Mouse (Mus musculus) heart, adult 8-10 months (tissue): ENCODE results near the gene Atf1. TPM values are rescaled to one million over a fixed set of nuclear protein-coding genes. Genes with fewer than 3 reads are reported as not detected.

Experiments
- DNase-seq: peaks from one replicate; pipeline ENCODE4 v3.0.0; 2022; ENCODE audit warnings: low spot score
- total RNA-seq, 4 experiments: library from RNA; stranded (reverse); gene quantifications; 2 replicates each; pipeline ENCODE4 v1.2.4; 2022

Gene Atf1
- total RNA-seq, 4 experiments from 2014 or later: 51.7 to 67.5 (median 61.6) TPM

- no peak for DNase-seq
Observed at GRCm38 (mm10) chr15:100215092-100215491, 12.5 kb upstream of the Atf1 start.

GRCm38 (mm10) chr15:100216173-100216572 is 11.4 kb upstream of the Atf1 start:
- DNase-seq: no peak

GRCm38 (mm10) chr15:100218018-100218417 is 9.6 kb upstream of the Atf1 start:
- DNase-seq: no peak

GRCm38 (mm10) chr15:100219396-100219795 is 8.2 kb upstream of the Atf1 start:
- DNase-seq: no peak

- no peak for DNase-seq
Observed at GRCm38 (mm10) chr15:100220916-100221315, 6.7 kb upstream of the Atf1 start.

- DNase-seq: no peak
Observed at GRCm38 (mm10) chr15:100225381-100225780, 2.2 kb upstream of the Atf1 start.

GRCm38 (mm10) chr15:100225891-100226290 is 1.7 kb upstream of the Atf1 start:
- no peak for DNase-seq

GRCm38 (mm10) chr15:100227031-100227662 is 472 bp upstream of the Atf1 start:
- peak; percentile 47 for DNase-seq

- DNase-seq: no peak
Observed at GRCm38 (mm10) chr15:100228535-100229336, 1.1 kb downstream of the Atf1 start.

- DNase-seq: no peak
Observed at GRCm38 (mm10) chr15:100230655-100231054, 3.0 kb downstream of the Atf1 start.

GRCm38 (mm10) chr15:100231616-100232525 is 4.3 kb downstream of the Atf1 start:
- DNase-seq: no peak

GRCm38 (mm10) chr15:100235208-100235965 is 7.8 kb downstream of the Atf1 start:
- no peak for DNase-seq

- DNase-seq: no peak
Observed at GRCm38 (mm10) chr15:100236952-100237351, 9.3 kb downstream of the Atf1 start.

- DNase-seq: no peak
Observed at GRCm38 (mm10) chr15:100241780-100242179, 14.2 kb downstream of the Atf1 start.

GRCm38 (mm10) chr15:100245951-100246350 is 18.3 kb downstream of the Atf1 start:
- no peak for DNase-seq

GRCm38 (mm10) chr15:100247296-100247695 is 19.7 kb downstream of the Atf1 start:
- DNase-seq: no peak

GRCm38 (mm10) chr15:100248665-100249433 is 21.2 kb downstream of the Atf1 start:
- no peak for DNase-seq

- DNase-seq: no peak
Observed at GRCm38 (mm10) chr15:100251153-100251780, 23.6 kb downstream of the Atf1 start.

- DNase-seq: no peak
Observed at GRCm38 (mm10) chr15:100256386-100256785, 28.8 kb downstream of the Atf1 start.

GRCm38 (mm10) chr15:100257305-100257704 is 29.7 kb downstream of the Atf1 start:
- no peak for DNase-seq
